Mouse (Mus musculus) stomach, embryonic 15.5 days (tissue): ENCODE data around the gene Ccl27a. TPM values are rescaled to one million over a fixed set of nuclear protein-coding genes. Genes with fewer than 3 reads are reported as not detected.
"Not testable (repeated sequence)": the region's sequence is repeated elsewhere in the genome, so short reads cannot be mapped to it uniquely, and the experiment has no call there.

Experiments used
- ATAC-seq: fragments of 200-750 bp; cut with Nextera tagmentation; 2 replicates; pipeline ENCODE4 v1.8.0; 2017; ENCODE audit warnings: low read depth, moderate number of reproducible peaks, moderate TSS enrichment; ENCODE audit not compliant: insufficient read depth, low FRiP score
- H3K27ac ChIP-seq: fragments of 300-500 bp; sonication (generic); 2 replicates; pipeline ENCODE4 v1.5.1; 2015; ENCODE audit warnings: mild to moderate bottlenecking, inconsistent platforms
- H3K27me3 ChIP-seq: fragments of 300-500 bp; sonication (generic); replicated peaks from 2 replicates; pipeline ENCODE4 v1.6.1; 2015; ENCODE audit warnings: inconsistent platforms
- H3K36me3 ChIP-seq: fragments of 300-500 bp; sonication (generic); 2 replicates; pipeline ENCODE4 v1.6.1; 2015; ENCODE audit warnings: inconsistent platforms
- H3K4me1 ChIP-seq: fragments of 300-500 bp; sonication (generic); 2 replicates; pipeline ENCODE4 v1.6.1; 2015; ENCODE audit warnings: inconsistent platforms
- H3K4me2 ChIP-seq: fragments of 300-500 bp; sonication (generic); 2 replicates; pipeline ENCODE4 v1.6.1; 2015; ENCODE audit warnings: mild to moderate bottlenecking, inconsistent platforms
- H3K4me3 ChIP-seq: fragments of 300-500 bp; sonication (generic); replicated peaks from 2 replicates; pipeline ENCODE4 v1.5.1; 2015; ENCODE audit warnings: inconsistent platforms
- H3K9ac ChIP-seq: fragments of 300-500 bp; sonication (generic); 2 replicates; pipeline ENCODE4 v1.6.1; 2015; ENCODE audit warnings: inconsistent platforms
- H3K9me3 ChIP-seq: fragments of 300-500 bp; sonication (generic); 2 replicates; pipeline ENCODE4 v1.6.1; 2016; ENCODE audit warnings: inconsistent platforms
- WGBS: fragments of 180-500 bp; shearing (Covaris S2); methylation state at CpG from one replicate; pipeline ENCODE4 v1.1.7; 2015; 5-methylcytosine and 5-hydroxymethylcytosine counted together
- polyA plus RNA-seq: library from polyadenylated mRNA; unstranded; fragments of >200 nt; fragmentation: Nextera tagmentation; extraction: Ambion mirVana; gene quantifications from 2 replicates; pipeline ENCODE4 v1.2.1, GENCODE M21; 2015

Gene Ccl27a
- 31.5 and 33.7 TPM in 2 replicates for polyA plus RNA-seq

- not testable (repeated sequence) for H3K27me3 ChIP-seq, H3K4me1 ChIP-seq, H3K9me3 ChIP-seq, ATAC-seq, H3K36me3 ChIP-seq, H3K9ac ChIP-seq
- H3K27ac ChIP-seq = peak within 1 kb of the TSS; percentile 28; the same call in 1 of the 2 replicates
- peak within 1 kb of the TSS; percentile 43 for H3K4me3 ChIP-seq
- peak within 1 kb of the TSS; percentile 51 for H3K4me2 ChIP-seq
- 4% methylated on average over 12 of the region's 14 CpGs for WGBS
These were observed at the start of gene Ccl27a for GRCm38 (mm10) chr4:41774002-41774401. Gene Ccl27a (minus strand): TSS chr4:41774247.

GRCm38 (mm10) chr4:41783197-41783596, 9.2 kb upstream of the Ccl27a start:
- H3K36me3 ChIP-seq, H3K9ac ChIP-seq, H3K27ac ChIP-seq, H3K9me3 ChIP-seq, H3K4me3 ChIP-seq, ATAC-seq, H3K4me1 ChIP-seq, H3K27me3 ChIP-seq, H3K4me2 ChIP-seq: not testable (repeated sequence)
- WGBS = 46% methylated on average over 3 of the region's 3 CpGs

DNA sequence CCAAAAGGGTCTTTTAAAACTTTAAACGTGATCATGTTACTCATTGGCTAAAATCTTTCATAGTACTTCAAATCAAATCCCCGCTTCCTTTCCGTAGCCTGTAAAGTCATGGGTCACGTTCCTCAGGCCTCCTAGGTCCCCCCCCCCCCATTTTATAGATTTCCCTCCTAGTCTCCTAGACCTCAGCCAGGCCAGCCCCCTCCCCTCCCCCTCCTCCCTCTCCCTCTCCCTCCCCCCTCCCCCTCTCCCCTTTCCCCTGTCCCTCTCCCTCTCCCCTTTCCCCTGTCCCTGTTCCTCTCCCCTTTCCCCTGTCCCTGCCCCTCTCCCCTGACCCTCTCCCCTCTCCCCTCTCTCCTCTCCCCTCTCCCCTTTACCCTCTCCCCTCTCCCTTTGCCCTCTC, 8.7 kb upstream of the Ccl27a start:
- H3K36me3 ChIP-seq, H3K4me2 ChIP-seq, H3K27ac ChIP-seq, ATAC-seq, H3K9me3 ChIP-seq, H3K4me3 ChIP-seq, H3K9ac ChIP-seq, H3K27me3 ChIP-seq, H3K4me1 ChIP-seq: not testable (repeated sequence)
- WGBS = 54% methylated on average over 4 of the region's 4 CpGs

- not testable (repeated sequence) for H3K9me3 ChIP-seq, H3K4me2 ChIP-seq, H3K36me3 ChIP-seq, H3K9ac ChIP-seq, H3K4me3 ChIP-seq, H3K27me3 ChIP-seq, H3K4me1 ChIP-seq, ATAC-seq, H3K27ac ChIP-seq
- 20% methylated on average over 16 of the region's 21 CpGs for WGBS
These were observed 7.9 kb upstream of the Ccl27a start for GRCm38 (mm10) chr4:41781748-41782485.

DNA sequence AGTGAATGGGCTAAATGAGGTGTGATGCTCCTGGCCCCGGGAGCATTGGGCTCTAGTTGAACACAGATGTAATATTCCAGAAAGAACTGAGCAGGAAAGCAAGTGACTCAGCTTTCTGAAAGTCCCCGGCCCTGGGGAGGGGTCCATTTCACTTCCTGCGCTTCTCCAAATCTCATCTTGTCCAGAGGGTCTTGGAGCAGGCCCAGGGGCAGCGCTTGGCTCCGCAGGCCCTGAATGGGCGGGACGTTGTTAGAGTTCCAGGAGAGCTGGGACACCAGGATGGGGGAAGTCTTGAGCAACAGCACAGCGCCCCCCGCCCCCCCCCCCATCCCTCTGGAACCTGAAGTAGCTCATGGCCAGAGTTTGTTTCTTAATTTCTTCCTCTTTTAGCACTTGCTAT, 7.2 kb upstream of the Ccl27a start:
- ATAC-seq, H3K27me3 ChIP-seq, H3K9ac ChIP-seq, H3K4me2 ChIP-seq, H3K4me1 ChIP-seq, H3K27ac ChIP-seq, H3K4me3 ChIP-seq, H3K36me3 ChIP-seq, H3K9me3 ChIP-seq: not testable (repeated sequence)
- 33% methylated on average over 9 of the region's 9 CpGs for WGBS

DNA sequence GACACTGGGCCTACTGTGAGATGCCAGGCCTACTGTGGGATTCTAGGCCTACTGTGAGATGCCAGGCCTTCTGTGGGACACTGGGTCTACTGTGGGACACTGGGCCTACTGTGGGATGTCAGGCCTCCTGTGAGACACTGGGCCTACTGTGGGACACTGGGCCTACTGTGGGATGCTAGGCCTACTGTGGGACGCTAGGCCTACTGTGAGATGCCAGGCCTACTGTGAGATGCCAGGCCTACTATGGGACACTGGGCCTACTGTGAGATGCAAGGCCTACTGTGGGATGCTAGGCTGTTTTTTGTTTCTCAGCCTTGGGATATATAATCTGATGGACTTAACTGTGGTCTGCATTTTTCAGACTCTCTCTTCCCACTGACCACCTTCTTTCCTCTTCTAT, 1.8 kb upstream of the Ccl27a start:
- not testable (repeated sequence) for H3K9ac ChIP-seq, H3K4me2 ChIP-seq, H3K27me3 ChIP-seq, H3K36me3 ChIP-seq, ATAC-seq, H3K27ac ChIP-seq, H3K4me1 ChIP-seq, H3K9me3 ChIP-seq, H3K4me3 ChIP-seq
- 72% methylated on average over 1 of the region's 1 CpGs for WGBS

DNA sequence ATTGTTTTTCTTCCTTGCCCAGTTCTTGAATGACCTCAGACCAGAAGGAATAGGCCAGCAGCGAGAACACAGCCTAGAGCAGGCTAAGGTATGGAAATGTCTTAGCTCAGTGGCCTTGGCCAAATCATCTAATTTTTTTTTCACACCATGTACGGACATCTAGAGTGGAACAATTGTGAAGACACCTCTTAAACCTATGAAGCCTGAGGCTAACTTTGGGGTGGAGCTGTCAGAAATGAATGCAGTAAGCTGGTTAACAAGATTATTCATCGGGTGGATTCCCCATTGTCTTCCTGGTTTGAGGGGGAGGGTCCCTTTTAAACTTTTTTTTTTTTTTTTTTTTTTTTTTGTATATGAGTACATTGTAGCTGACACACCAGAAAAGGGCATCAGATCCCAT, 459 bp upstream of the Ccl27a start:
- not testable (repeated sequence) for H3K9me3 ChIP-seq, H3K9ac ChIP-seq, H3K36me3 ChIP-seq, ATAC-seq, H3K4me1 ChIP-seq, H3K27me3 ChIP-seq
- Histone ChIP-seq H3K4me2 (peak overlapping the region; percentile 44), H3K4me3 (peak overlapping the region; percentile 43; the same call in 1 of the 2 replicates), H3K27ac (peak overlapping the region; percentile 28; the same call in 1 of the 2 replicates)
- WGBS = 63% methylated on average over 3 of the region's 3 CpGs

DNA sequence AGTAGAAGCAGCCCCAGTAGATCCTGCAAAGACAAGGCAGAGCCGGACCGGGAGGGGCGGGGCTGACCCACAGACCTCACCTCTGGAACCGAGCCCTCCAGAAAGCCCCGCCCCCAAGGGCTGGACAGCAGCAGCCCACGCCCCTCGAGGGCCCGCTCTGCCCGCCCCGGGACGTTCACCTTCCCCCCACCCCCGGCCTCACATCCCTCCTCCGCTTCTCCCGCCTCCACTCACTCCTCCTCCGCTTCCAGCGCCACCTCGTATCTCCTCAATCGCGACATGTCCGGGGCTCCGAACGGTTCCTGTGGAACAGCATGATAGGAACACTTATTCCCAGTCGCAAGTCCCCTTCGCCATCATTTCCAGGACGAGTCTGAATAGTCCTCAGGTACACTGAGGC, 545 bp downstream of the Ccl27a start:
- not testable (repeated sequence) for H3K27me3 ChIP-seq, ATAC-seq, H3K36me3 ChIP-seq, H3K9me3 ChIP-seq, H3K9ac ChIP-seq, H3K4me1 ChIP-seq, H3K27ac ChIP-seq
- Histone ChIP-seq H3K4me3 (peak overlapping the region; percentile 43), H3K4me2 (peak overlapping the region; percentile 51)
- 1% methylated on average over 23 of the region's 25 CpGs for WGBS

- peak overlapping the region; percentile 28; the same call in 1 of the 2 replicates for H3K4me3 ChIP-seq
- H3K4me2 ChIP-seq = peak overlapping the region; percentile 33; the same call in 1 of the 2 replicates
- H3K9ac ChIP-seq, H3K9me3 ChIP-seq, H3K27me3 ChIP-seq, H3K36me3 ChIP-seq, ATAC-seq, H3K27ac ChIP-seq, H3K4me1 ChIP-seq: not testable (repeated sequence)
- 5% methylated on average over 11 of the region's 16 CpGs for WGBS
These were observed 1.1 kb downstream of the Ccl27a start for GRCm38 (mm10) chr4:41772946-41773345.

- not testable (repeated sequence) for H3K27me3 ChIP-seq, H3K9ac ChIP-seq, H3K36me3 ChIP-seq, H3K4me2 ChIP-seq, ATAC-seq, H3K4me1 ChIP-seq, H3K4me3 ChIP-seq, H3K9me3 ChIP-seq, H3K27ac ChIP-seq
- WGBS = 72% methylated on average over 10 of the region's 10 CpGs
These were observed 6.7 kb downstream of the Ccl27a start for GRCm38 (mm10) chr4:41767301-41767700.

DNA sequence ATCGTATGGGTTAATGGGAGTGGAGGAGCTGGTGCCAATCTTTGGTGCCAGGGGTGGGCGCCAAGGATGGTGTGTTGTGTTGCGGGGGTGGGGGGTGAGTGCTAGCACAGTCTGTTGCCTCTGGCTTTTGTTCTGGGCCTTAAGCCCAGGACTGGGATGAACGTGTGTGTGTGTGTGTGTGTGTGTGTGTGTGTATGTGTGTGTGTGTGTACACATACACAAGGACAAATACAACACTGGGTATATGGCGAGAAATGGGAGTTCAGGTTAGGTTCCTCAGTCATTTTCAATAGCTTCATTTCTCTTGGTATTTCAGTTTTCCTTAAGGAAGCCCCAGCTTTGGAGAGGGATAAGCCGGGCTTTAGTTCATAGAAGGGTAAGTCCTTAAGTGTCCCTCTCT, 10.9 kb downstream of the Ccl27a start:
- not testable (repeated sequence) for H3K9ac ChIP-seq, ATAC-seq
- peak overlapping the region; percentile 61; the same call in 1 of the 2 replicates for H3K4me2 ChIP-seq

DNA sequence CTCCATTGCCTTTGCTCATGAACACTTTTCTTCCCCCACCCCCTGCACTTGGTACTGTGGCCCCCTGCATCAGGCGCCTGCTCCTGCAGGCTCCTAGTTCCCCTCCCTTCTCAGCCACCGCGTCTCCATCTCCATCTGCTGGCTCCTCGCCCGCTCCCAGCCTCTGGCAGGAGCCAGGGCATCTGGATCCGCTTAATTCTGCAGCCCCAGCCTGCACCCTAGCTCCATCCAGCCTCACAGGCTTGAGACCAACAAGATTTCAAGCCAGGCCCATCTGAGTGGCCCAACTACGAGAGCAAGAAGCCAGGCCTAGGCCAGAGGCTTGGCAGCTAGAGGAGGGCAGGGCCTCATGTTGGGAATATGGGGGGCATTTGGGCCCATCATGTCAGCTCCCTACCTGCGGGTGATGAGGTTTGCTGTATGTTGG, 11.3 kb downstream of the Ccl27a start:
- not testable (repeated sequence) for ATAC-seq, H3K9ac ChIP-seq, H3K9me3 ChIP-seq, H3K27me3 ChIP-seq, H3K36me3 ChIP-seq
- WGBS = 38% methylated on average over 8 of the region's 8 CpGs
- H3K4me1 ChIP-seq = peaks cover 32% of the 10 kb centered on the region
- peak overlapping the region; percentile 61 for H3K4me2 ChIP-seq
- H3K27ac ChIP-seq = peak overlapping the region; percentile 93
- peak overlapping the region; percentile 54; the same call in 1 of the 2 replicates for H3K4me3 ChIP-seq

More for the DNA sequence above, 10.9 kb downstream of the Ccl27a start:
- H3K27ac ChIP-seq, H3K36me3 ChIP-seq, H3K9me3 ChIP-seq, H3K27me3 ChIP-seq, H3K4me3 ChIP-seq: not testable (repeated sequence)
- 69% methylated on average over 4 of the region's 6 CpGs for WGBS
- peaks cover 32% of the 10 kb centered on the region for H3K4me1 ChIP-seq
